Mouse (Mus musculus) embryonic facial prominence, embryonic 13.5 days (tissue): Measurements from ENCODE around the gene Sigirr. TPM values are rescaled to one million over a fixed set of nuclear protein-coding genes. Genes with fewer than 3 reads are reported as not detected.

Source experiments
- ATAC-seq: fragments of 200-750 bp; cut with Nextera tagmentation; 2 replicates; pipeline ENCODE4 v1.8.0; 2017; ENCODE audit warnings: low read depth; ENCODE audit not compliant: insufficient number of reproducible peaks, insufficient read depth, low FRiP score, low TSS enrichment
- H3K27ac ChIP-seq: fragments of 300-500 bp; sonication (generic); 2 replicates; pipeline ENCODE4 v1.5.1; 2015; ENCODE audit warnings: moderate library complexity, mild to moderate bottlenecking, inconsistent platforms
- H3K27me3 ChIP-seq: fragments of 300-500 bp; sonication (generic); 2 replicates; pipeline ENCODE4 v1.6.1; 2015; ENCODE audit warnings: mild to moderate bottlenecking, inconsistent platforms
- H3K36me3 ChIP-seq: fragments of 300-500 bp; sonication (generic); 2 replicates; pipeline ENCODE4 v1.6.1; 2015; ENCODE audit warnings: mild to moderate bottlenecking, inconsistent platforms
- H3K4me1 ChIP-seq: fragments of 300-500 bp; sonication (generic); 2 replicates; pipeline ENCODE4 v1.6.1; 2015; ENCODE audit warnings: inconsistent platforms
- H3K4me2 ChIP-seq: fragments of 300-500 bp; sonication (generic); 2 replicates; pipeline ENCODE4 v1.6.1; 2015; ENCODE audit warnings: moderate library complexity, mild to moderate bottlenecking, inconsistent platforms
- H3K4me3 ChIP-seq: fragments of 300-500 bp; sonication (generic); 2 replicates; pipeline ENCODE4 v1.5.1; 2015; ENCODE audit warnings: mild to moderate bottlenecking, inconsistent platforms
- H3K9ac ChIP-seq: fragments of 300-500 bp; sonication (generic); 2 replicates; pipeline ENCODE4 v1.6.1; 2015; ENCODE audit warnings: mild to moderate bottlenecking, inconsistent platforms
- H3K9me3 ChIP-seq: fragments of 300-500 bp; sonication (generic); 2 replicates; pipeline ENCODE4 v1.6.1; 2016; ENCODE audit warnings: inconsistent platforms
- WGBS: fragments of 180-500 bp; shearing (Covaris S2); methylation state at CpG from one replicate; pipeline ENCODE4 v1.1.7; 2015; ENCODE audit warnings: mixed read lengths; 5-methylcytosine and 5-hydroxymethylcytosine counted together
- polyA plus RNA-seq: library from polyadenylated mRNA; unstranded; fragments of >200 nt; fragmentation: Nextera tagmentation; extraction: Ambion mirVana; gene quantifications from 2 replicates; pipeline ENCODE4 v1.2.1, GENCODE M21; 2015

Sigirr gene
- polyA plus RNA-seq, 1 experiment from 2014 or later: 3.8 TPM

DNA sequence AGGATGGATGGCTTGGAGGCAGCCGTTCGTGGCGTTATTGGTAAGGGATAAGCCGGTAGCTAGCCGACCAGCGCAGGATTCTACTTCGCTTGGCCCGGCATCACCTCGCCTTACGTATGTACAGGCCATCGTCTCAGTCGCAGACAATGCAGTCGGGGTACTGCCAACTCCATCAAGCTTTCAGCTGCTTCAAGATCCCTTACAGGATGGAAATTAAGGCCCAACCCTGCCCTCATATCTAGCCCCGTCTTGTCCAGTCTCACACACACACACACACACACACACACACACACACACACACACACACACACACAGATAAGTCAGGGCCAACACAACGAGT, 23.1 kb upstream of the Sigirr start:
- peak overlapping the region; percentile 73 for H3K4me2 ChIP-seq
- H3K4me3 ChIP-seq: peak overlapping the region; percentile 63
- peak overlapping the region; percentile 89 for H3K27ac ChIP-seq
- no peaks in the 10 kb centered on the region for H3K27me3 ChIP-seq
- WGBS: 2% methylated on average over 15 of the region's 15 CpGs
- no peaks in the 10 kb centered on the region for H3K9me3 ChIP-seq
- H3K36me3 ChIP-seq: no peaks in the 10 kb centered on the region
- H3K9ac ChIP-seq: peak overlapping the region; percentile 82
- peaks cover 5% of the 10 kb centered on the region for H3K4me1 ChIP-seq
- 0 out of 2 replicates have a peak, but pooled peaks have one; percentile 11 for ATAC-seq

DNA sequence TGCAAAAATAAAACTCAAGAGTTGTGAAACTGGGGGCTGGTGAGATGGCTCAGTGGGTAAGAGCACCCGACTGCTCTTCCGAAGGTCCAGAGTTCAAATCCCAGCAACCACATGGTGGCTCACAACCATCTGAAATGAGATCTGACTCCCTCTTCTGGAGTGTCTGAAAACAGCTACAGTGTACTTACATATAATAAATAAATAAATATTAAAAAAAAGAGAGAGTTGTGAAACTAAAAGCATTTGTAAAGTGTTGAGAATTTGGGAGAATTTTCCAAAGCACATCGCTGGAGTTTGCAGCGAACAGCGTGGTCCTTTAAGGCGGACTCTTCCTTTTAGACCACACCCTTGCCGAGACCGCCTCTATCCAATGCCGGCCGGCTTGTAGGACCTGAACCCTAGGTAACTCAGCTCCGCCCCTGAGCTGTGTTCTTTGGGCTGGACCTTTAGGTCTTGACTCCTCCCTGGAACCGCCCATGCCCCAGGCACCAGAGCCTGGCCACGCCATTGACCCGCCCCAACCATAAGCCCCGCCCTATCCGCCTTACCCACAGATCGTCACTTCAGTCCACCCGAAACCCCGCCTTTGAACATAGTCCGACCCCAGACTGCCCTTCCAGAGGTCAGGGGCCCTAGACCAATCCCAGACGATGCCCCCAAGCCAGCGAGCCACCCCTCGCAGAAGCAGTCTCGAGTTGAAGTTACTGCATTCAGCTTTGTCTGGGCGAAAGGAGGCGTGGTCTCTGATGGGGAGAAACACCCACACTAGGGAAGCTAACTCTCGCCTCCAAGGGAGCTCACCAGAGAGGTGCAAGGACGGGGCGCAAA, 22.5 kb upstream of the Sigirr start:
- 2% methylated on average over 29 of the region's 29 CpGs for WGBS
- H3K4me3 ChIP-seq: peak overlapping the region; percentile 63
- peak overlapping the region; percentile 82 for H3K9ac ChIP-seq
- H3K36me3 ChIP-seq: no peaks in the 10 kb centered on the region
- ATAC-seq: peak; percentile 94
- peaks cover 5% of the 10 kb centered on the region for H3K4me1 ChIP-seq
- H3K4me2 ChIP-seq: peak overlapping the region; percentile 73
- H3K27me3 ChIP-seq: no peaks in the 10 kb centered on the region; the same call in 1 of the 2 replicates
- no peaks in the 10 kb centered on the region for H3K9me3 ChIP-seq
- H3K27ac ChIP-seq: peak overlapping the region; percentile 89

DNA sequence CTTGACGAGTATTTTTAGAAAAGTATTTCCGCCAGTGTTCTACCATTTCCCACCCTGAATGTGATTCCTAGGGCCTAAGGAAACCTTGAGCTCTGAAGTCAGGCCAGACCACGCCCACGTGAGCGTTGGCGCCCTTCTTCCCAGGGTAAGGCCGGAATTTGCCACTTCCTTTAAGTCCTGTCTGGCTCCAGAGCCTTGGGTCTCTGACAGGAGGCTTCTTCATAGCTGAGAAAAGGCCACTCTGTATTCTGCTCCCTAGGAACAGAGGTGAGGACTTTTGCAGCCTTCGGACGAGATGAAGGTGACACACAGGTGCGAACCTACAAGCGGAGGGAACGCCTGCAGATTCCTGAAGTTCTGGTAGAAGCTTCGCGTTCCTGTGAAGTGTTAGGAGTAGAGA, 21.9 kb upstream of the Sigirr start, which contains the start of gene Ptdss2:
Ptdss2 (plus strand) TSS at position 138 of the 400 bp plus-strand sequence.
- Histone ChIP-seq H3K27me3 (peaks cover 5% of the 10 kb centered on the region; the same call in 1 of the 2 replicates), H3K27ac (peak within 1 kb of the TSS; percentile 89), H3K9ac (peak within 1 kb of the TSS; percentile 82), H3K36me3 (no peaks in the 10 kb centered on the region), H3K4me2 (peak within 1 kb of the TSS; percentile 73), H3K9me3 (no peaks in the 10 kb centered on the region), H3K4me1 (peaks cover 5% of the 10 kb centered on the region), H3K4me3 (peak within 1 kb of the TSS; percentile 63)
- WGBS: 44% methylated on average over 14 of the region's 14 CpGs
- ATAC-seq: no peak

DNA sequence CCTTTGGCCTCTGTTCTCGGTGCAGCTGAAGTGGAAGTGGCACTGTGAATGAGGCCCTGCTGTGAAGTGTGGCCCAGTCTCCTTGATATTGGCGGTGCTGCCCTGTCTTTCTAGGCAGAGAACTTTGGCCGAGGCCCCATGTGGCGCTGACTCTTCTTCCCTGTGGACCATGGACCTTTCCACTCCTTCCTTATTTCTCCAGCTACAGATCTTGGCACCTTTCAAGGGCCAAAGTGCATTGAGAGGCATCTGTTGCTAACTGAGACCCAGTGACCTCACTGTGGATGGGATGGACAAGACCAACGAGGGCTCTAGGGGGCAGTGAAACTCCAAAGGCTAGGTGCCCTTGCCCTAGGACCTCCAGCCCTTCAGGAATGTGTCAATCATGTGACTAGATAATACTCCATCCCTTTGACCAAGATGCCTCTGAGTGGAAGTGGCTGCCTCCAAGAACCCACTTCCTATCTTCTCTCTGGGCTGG, 20.7 kb upstream of the Sigirr start:
- WGBS: 73% methylated on average over 5 of the region's 5 CpGs
- Histone ChIP-seq H3K4me1 (peaks cover 5% of the 10 kb centered on the region), H3K4me2 (no peak overlapping the region)

DNA sequence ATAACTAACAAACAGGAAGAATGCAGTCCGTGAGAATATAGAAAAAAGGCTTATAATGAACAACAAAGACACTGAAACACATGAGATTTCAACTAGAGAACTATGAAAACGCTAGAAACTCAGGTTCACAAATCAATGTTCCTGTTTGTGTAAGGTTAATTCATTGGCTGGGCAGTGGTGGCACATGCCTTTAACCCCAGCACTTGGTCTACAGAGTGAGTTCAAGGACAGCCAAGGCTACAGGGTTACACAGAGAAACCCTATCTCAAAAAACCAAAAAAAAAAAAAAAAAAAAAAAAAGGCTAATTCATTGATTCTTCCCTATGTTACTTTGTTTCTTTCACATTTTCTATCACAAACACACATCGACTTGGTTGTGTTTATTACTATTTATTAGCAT, 20.2 kb upstream of the Sigirr start:
- Histone ChIP-seq H3K27ac (no peak overlapping the region), H3K36me3 (no peaks in the 10 kb centered on the region), H3K9me3 (no peaks in the 10 kb centered on the region), H3K4me2 (no peak overlapping the region), H3K4me3 (no peak overlapping the region), H3K4me1 (peaks cover 5% of the 10 kb centered on the region), H3K9ac (no peak overlapping the region), H3K27me3 (peaks cover 14% of the 10 kb centered on the region)
- WGBS: 87% methylated on average over 3 of the region's 3 CpGs
- ATAC-seq: no peak

More for the DNA sequence above, 20.7 kb upstream of the Sigirr start:
- no peak overlapping the region for H3K4me3 ChIP-seq
- H3K9ac ChIP-seq: no peak overlapping the region
- H3K36me3 ChIP-seq: no peaks in the 10 kb centered on the region
- no peak overlapping the region for H3K27ac ChIP-seq
- peaks cover 11% of the 10 kb centered on the region for H3K27me3 ChIP-seq
- no peak for ATAC-seq
- H3K9me3 ChIP-seq: no peaks in the 10 kb centered on the region

DNA sequence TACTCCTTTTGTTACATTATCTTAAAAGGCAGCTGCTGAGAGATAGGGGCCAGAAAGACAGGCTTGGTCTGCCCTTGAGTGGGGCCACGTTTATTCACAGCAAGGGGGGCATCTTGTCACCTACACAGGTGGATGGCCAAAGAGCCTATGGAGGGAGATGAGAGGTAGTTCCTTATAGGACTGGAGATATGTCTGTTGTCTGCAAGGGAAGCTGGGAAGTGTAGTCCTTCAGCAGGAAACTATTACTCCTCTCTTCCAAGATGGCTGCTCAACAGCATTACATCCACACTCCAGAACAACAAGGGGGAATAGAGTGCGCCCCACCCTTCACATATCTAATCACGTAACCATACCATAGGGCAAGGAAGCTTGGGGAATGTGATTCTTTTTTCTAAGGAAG, 19.1 kb upstream of the Sigirr start:
- H3K4me3 ChIP-seq: no peak overlapping the region
- H3K4me2 ChIP-seq: no peak overlapping the region
- H3K9me3 ChIP-seq: no peaks in the 10 kb centered on the region
- H3K9ac ChIP-seq: no peak overlapping the region
- peaks cover 14% of the 10 kb centered on the region for H3K27me3 ChIP-seq
- peaks cover 5% of the 10 kb centered on the region for H3K4me1 ChIP-seq
- no peak for ATAC-seq
- no peaks in the 10 kb centered on the region for H3K36me3 ChIP-seq
- no peak overlapping the region for H3K27ac ChIP-seq
- 70% methylated on average over 3 of the region's 3 CpGs for WGBS

DNA sequence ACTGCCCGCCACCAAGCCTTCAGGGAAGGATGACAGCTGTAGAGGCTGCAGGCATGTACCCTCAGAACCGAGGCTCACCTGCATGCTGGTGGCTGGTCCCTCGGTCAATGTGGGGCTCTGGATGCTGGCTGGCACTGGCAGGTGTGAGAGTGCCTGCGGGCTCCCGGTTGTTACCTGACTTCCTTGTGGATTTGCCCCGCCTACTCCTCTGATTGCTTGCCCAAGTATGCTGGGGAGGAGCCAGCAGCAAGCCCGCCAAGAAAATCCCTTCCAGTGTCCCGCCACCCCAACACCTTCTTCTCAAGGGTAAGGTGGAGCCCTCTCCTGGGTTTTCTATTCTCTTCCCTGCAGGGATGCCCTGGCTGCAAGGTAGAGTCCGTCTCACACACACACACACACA, 17.3 kb upstream of the Sigirr start, which contains the start of gene Ano9:
Ano9 (minus strand) TSS at position 171 of the 400 bp plus-strand sequence.
- Histone ChIP-seq H3K4me1 (peaks cover 5% of the 10 kb centered on the region), H3K9me3 (no peaks in the 10 kb centered on the region), H3K36me3 (no peaks in the 10 kb centered on the region), H3K4me2 (peak within 1 kb of the TSS; percentile 46), H3K4me3 (peak within 1 kb of the TSS; percentile 12; the same call in 1 of the 2 replicates), H3K27ac (no peak within 1 kb of the TSS), H3K27me3 (peaks cover 14% of the 10 kb centered on the region), H3K9ac (peak within 1 kb of the TSS; percentile 52)
- no peak for ATAC-seq
- WGBS: 11% methylated on average over 9 of the region's 9 CpGs

DNA sequence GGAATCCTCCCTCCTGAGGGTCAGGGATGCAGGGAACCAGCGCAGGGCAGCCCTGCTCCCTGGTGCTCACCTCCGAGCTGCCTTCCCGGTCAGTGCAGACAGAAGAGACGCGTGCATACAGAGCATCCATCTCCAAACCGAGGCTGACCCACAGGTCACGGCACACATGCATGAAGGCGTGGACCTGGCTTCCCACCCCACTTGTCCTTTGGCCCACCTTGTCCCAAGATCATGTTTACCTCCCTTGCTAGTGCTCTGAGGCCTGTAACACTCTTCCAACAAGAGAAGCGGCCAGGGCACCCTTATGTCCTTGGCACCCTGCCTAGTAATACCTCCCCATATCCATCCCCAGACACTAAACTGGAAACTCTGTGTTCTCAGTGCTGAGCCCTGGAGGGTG, 15.5 kb upstream of the Sigirr start:
- 83% methylated on average over 9 of the region's 9 CpGs for WGBS
- H3K4me3 ChIP-seq: no peak overlapping the region

DNA sequence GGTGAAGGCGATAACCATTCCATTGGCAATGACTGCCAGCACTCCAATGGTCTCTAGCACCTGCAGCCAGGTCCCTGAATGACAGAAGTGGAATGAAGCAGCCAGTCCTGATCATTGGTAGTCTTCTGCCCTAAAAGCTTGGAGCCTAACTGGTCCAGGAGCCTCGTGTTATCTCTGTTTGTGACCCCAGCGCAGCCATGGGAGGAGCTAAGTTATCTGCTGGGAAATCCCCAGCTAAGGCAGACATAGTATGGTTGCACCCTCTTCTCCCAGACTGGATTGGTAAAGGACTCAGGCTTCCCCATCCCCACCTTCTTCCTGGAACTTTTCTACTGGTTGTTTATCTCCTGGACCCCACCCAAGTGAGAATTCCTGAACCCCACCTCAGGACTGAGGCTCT, 2.8 kb upstream of the Sigirr start:
- peaks cover 43% of the 10 kb centered on the region for H3K27me3 ChIP-seq

More for the DNA sequence above, 15.5 kb upstream of the Sigirr start:
- Histone ChIP-seq H3K27me3 (peaks cover 14% of the 10 kb centered on the region), H3K9me3 (no peaks in the 10 kb centered on the region), H3K27ac (no peak overlapping the region), H3K9ac (no peak overlapping the region), H3K4me2 (no peak overlapping the region), H3K4me1 (no peaks in the 10 kb centered on the region), H3K36me3 (no peaks in the 10 kb centered on the region)
- no peak for ATAC-seq

DNA sequence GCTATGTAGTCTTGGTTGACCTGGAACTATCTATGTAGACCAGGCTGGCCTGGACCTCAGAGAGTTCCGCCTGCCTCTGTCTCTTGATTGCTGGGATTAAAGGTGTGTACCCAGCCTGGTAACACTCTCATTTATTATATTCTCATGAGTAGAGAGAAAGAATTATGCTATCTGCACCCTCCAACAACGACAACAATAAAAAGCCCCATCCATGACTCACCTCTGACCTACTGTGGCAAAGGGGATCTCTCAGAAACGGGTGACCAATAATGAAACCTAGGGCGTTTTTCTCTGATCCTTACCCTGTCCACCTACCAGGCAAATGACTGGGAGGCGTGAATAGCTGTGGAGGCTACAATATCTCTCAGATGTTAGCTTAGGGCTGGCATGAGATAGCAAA, 3.2 kb downstream of the Sigirr start:
- peaks cover 44% of the 10 kb centered on the region for H3K27me3 ChIP-seq
- H3K4me3 ChIP-seq: no peak overlapping the region
- no peaks in the 10 kb centered on the region for H3K36me3 ChIP-seq
- H3K27ac ChIP-seq: no peak overlapping the region
- no peak for ATAC-seq
- H3K4me2 ChIP-seq: no peak overlapping the region
- peaks cover 18% of the 10 kb centered on the region for H3K4me1 ChIP-seq
- 80% methylated on average over 5 of the region's 5 CpGs for WGBS
- no peak overlapping the region for H3K9ac ChIP-seq
- no peaks in the 10 kb centered on the region for H3K9me3 ChIP-seq

More for the DNA sequence above, 2.8 kb upstream of the Sigirr start:
- 69% methylated on average over 3 of the region's 3 CpGs for WGBS
- Histone ChIP-seq H3K9me3 (no peaks in the 10 kb centered on the region), H3K27ac (no peak overlapping the region), H3K4me3 (no peak overlapping the region), H3K9ac (no peak overlapping the region), H3K36me3 (no peaks in the 10 kb centered on the region), H3K4me1 (peaks cover 11% of the 10 kb centered on the region), H3K4me2 (no peak overlapping the region)
- ATAC-seq: no peak

DNA sequence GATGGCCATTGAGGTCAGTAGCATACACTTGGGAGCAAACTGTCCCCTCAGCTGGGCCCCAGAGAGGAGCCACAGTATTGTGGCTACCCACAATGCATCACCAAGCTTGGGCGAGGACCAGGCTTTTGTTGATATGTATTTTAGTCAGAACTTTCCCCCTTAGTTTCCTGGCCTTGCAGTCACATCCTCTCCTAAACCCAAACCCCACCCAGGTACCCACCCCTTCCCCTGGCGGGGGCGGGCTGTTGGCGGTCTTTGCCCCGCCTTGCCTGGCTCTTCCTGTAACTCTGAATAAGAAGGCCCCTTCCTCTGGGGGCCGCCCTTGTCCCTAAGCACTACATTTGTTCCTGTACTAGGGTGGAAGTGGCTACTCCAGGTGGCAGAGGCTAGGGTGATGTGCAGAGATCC, 3.7 kb downstream of the Sigirr start:
- H3K4me3 ChIP-seq: no peak overlapping the region
- no peak for ATAC-seq
- WGBS: 34% methylated on average over 6 of the region's 6 CpGs
- H3K4me1 ChIP-seq: peaks cover 21% of the 10 kb centered on the region
- H3K4me2 ChIP-seq: no peak overlapping the region
- peaks cover 39% of the 10 kb centered on the region for H3K27me3 ChIP-seq
- no peak overlapping the region for H3K27ac ChIP-seq
- H3K9ac ChIP-seq: no peak overlapping the region
- no peaks in the 10 kb centered on the region for H3K36me3 ChIP-seq
- no peaks in the 10 kb centered on the region for H3K9me3 ChIP-seq

DNA sequence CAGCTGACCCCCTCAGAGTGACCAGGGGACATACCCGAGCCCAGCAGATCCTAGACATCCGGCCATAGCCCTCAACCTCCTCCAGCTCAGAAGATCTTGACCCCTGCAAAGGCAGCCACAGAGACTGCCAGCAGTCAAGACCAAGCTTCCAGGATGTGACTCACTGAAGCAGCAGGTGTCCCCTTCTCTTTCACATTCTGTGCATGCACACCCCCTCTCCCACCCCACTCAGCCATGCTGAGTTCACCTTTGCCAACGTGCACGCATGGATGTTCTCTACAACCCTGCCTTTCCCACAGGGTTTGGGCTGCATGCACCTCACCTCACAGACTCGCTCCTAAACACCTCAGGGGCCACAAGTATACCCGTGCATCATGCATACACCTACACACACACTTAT, 4.4 kb downstream of the Sigirr start:
- H3K4me2 ChIP-seq: no peak overlapping the region

More for the DNA sequence above, 4.4 kb downstream of the Sigirr start:
- WGBS: 85% methylated on average over 6 of the region's 6 CpGs
- no peak overlapping the region for H3K9ac ChIP-seq
- no peak overlapping the region for H3K27ac ChIP-seq
- no peaks in the 10 kb centered on the region for H3K36me3 ChIP-seq
- peaks cover 21% of the 10 kb centered on the region for H3K4me1 ChIP-seq
- no peaks in the 10 kb centered on the region for H3K9me3 ChIP-seq
- no peak for ATAC-seq
- H3K27me3 ChIP-seq: peaks cover 35% of the 10 kb centered on the region
- no peak overlapping the region for H3K4me3 ChIP-seq
